Mouse (Mus musculus) c-Kit-positive CD71-positive TER-119-negative erythroid progenitor cells, embryonic 14.5 days (primary cell): ENCODE data around the gene Plxna2.

Experiments
- DNase-seq: peaks from one replicate; pipeline ENCODE4 v3.0.0-alpha.2; 2013; ENCODE audit warnings: low read depth

Plxna2 gene

DNA sequence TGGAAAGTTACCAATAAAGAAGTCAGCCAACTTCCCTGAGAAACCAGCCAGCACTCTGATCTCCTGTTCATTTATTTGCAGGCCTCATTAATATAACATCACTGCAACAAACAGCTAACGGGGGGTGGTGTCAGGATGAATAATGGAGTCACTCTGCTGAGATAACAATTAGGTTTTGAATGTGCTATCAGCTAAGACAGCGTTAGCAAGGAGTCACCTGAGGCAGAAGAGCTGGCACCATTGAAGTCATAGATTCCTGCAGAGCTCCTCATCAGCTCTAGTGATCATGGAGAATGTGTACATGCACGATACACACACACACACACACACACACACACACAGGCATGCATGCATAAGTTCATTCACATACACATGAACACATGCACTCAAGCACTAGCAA is 154.0 kb downstream of the Plxna2 start:
- DNase-seq, result no peak

DNA sequence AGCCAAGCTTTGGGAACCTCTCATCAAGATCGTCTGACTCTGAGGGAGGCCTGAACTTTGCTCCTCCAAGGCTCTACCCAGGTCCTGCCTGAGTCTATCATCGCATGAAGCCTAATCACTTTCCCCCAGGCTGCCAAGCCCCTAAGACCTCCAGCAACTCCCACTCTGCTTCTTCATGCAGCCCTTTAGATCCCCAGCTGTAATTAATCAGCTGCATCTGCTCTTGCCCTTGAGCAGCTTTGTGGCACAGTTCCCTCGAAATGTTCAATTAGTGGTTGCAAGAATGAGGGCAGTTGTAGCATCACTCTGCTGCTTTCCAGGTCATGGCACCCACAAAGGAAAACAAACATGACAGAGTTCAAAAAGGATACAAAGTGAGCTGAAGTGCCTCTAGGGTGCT is 155.9 kb downstream of the Plxna2 start:
- no peak for DNase-seq

DNA sequence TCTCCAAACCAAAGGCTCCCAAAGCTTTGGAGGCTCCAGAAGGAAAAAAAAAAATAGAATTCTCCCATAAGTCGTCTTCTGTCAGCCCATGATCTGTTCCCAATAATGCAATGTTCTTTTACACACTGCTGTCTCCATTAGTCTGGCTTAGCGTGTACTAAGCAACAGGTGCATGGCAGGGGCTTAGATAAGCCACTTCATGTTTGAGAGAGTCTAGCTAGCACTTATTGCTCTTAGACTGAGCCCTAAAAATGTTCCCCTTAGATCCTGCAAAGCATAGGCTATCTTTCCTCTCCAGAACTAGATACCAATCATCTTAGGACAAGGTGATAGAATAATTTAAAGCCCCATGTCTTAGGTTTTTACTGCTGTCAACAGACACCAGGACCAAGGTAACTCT is 156.3 kb downstream of the Plxna2 start:
- no peak for DNase-seq

DNA sequence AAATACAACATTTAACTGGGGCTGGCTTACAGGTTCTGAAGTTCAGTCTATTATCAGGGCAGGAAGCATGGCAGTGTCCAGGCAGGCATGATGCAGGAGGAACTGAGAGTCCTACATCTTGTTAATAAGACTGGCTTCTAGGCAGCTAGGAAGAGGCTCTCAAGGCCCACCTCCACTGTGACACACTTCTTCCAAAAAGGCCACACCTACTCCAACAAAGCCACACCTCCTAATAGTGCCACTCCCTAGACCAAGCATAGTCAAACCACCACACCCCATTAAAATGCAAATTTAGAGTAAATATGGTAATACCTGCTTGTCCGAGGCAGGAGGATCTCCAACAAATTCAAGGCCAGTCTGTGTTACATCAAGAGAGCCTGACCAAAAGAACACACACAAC is 156.7 kb downstream of the Plxna2 start:
- DNase-seq, result peak; percentile 49

DNA sequence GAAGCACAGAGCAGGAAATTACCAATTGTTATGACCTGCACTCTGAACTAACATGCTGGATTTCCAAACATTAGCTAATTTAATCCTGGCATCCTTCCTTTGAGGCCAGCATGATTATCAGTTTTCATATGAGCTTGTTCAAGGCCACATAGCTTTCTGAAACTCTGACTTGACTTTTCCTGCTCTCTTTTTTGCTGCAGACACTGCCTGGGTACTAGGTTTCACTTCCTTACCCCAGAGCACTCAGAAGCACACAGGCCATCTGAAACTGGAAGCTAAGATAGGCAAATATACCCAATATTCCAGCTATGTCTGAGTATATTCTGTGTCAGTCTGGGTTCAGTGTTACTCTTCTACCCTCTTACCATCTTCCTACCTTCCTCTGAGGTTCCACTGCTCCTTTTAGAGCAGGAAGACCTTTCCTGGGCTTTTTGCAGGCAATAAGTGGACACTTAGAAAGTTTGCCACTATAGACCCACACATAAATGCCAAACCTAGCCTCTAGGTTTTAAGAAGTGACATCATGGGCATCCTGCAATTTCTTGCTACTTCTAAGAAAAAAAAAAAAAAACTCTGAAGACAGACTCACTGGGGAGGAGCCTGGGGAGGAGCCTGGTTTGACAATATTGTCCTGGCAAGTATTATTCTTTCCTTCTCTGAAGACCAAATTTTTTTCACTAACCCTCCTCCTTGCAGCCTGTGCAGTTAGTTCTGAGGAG is 157.8 kb downstream of the Plxna2 start:
- no peak for DNase-seq

DNA sequence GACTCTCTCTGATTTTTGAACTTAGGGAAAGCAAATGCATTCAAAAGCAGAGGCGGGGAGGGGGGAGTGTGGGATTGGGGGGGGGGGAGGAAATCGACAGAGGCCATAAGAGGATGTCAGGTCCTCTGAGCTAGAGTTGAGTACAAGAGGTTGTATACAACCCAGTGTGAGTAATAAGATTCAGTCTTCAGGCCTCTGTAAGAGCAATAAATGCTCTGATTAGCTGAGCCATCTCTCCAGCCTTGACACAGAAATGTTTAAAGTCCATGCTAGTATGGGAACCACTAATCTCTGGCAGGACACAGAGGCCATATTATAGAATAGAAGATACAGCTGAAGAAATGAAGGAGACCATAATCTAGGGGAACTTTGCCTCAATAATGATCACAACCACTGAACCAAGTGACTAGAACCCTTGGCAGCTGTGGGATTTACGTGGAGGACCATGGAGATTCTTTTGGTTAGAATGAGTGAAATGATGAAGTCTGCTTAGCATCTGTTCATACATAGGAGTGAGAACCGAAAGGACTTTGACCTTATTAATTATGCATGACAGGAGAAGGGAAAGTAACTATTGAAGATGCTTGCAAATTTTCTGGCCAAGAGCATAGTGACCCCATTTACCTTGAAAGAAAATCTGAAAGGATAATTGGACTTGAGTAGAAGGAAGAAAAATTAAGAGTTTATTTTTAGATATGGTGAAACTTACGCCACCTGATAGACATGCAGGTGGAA is 158.7 kb downstream of the Plxna2 start:
- no peak for DNase-seq

DNA sequence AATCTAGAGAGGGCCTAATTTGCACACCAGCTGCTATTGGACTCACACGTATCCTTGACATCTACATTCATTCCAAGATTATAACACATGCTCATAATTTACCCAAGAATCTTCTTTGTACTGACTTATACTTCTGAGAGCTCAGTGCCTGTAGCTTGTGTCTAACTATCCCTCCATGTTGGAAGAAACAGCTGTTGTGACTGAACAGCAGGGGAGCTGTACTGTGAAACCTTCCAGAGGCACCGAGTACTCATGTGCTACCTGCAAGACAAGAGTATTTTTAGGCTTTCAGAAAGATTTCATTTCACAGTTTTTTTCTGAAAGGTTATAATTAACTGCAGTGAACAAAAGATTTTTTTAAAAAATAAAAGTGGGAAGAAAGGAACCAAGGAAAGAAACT is 159.6 kb downstream of the Plxna2 start:
- DNase-seq, result no peak

DNA sequence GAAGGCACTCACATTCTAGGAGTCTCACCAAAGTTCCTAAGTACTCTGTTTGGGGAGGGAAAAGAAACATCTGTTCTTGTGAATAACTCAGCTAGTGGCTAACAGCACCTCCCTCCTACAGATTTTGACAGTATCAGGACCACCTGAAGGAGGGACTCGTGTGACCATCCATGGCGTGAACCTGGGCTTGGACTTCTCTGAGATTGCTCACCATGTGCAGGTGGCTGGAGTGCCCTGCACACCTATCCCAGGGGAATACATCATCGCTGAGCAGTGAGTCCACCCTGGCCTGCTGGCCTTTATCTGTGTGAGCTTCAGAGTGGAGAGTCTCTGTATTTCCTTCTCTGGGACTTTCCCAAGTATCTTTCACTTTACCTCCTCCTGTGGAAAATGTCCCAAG is 162.4 kb downstream of the Plxna2 start:
- DNase-seq, result no peak

DNA sequence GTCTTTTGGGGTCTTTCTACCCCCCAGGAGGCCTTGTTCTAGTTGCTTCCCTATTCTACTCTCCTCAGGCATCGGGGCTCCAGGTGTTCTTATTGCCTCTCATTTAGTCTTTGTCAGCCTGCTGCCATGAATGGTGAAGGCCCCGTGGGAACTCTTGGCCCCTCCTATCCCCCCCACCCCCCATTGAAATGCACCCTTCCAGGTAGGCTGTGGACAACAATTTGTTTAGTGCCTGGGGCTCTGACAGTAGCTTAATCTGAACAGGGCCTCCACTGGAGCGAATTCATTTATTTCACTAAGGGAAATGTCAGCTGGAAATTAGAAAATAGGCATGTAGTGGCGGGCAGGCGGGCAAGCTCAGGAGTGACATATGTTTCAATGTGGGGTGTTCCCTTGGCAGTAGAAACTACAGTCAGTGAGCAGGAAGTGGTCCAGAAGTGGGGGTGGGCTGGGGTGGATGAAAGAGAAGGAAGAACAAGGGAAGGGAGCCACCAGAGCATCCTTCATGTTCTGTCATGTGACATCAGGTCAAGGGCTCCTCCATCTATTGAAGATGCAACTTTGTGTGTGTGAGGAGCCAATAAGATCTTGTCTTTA is 162.9 kb downstream of the Plxna2 start:
- no peak for DNase-seq

DNA sequence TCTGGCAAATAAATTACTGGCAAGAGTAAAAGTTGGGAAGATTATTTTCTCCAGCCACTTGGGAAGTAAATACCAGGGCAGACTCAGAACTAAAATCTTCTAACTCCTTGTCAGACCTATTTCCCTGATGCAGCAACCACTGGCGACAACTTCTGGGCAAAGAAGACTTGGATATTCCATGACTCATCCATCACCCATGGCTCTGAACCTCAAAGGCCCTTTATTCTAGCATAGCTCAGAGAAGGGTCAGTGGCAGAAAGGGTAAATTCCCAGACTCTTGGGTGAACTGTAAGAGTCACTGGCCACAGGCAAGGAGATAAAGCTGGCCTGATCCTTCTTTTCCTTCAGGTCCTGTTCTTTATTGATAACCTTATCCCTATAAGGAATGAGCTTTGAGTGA is 163.5 kb downstream of the Plxna2 start:
- DNase-seq, result no peak

DNA sequence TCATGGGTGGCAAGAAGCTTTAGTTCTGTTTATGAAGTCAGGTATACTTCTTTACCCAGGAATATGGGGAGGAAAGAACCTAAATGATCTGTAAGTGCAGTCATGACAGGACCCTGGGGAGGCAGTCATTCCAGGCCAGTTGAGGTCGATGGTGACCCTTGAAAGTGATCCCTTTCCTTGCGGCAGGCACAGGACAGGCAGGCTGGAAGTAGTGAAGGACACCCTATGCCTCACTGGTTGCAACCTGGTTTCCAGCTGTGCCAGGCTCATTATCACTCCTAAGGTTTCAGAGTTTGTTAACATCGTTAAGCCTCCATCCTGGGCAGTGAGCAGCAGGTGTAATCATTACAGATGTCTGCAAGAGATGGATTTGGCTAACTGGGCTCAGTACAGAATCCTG is 164.3 kb downstream of the Plxna2 start:
- no peak for DNase-seq

DNA sequence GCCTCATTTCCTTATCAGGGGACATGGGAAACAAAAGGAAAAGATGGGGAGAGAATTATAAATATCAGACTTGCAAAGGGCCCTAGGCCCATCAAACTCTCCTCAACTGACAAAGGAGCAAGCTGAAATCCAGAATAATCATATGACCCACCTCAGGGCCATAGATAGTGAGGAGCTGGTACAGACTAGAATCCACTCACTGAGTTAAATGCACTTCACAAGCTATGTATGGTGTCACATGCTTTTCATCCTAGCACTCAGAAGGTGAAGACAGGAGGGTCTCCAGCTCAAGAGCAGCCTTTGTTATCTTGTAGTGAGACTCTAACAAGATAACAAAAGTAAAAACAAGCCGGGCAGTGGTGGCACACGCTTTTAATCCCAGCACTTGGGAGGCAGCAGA is 169.6 kb downstream of the Plxna2 start:
- no peak for DNase-seq

DNA sequence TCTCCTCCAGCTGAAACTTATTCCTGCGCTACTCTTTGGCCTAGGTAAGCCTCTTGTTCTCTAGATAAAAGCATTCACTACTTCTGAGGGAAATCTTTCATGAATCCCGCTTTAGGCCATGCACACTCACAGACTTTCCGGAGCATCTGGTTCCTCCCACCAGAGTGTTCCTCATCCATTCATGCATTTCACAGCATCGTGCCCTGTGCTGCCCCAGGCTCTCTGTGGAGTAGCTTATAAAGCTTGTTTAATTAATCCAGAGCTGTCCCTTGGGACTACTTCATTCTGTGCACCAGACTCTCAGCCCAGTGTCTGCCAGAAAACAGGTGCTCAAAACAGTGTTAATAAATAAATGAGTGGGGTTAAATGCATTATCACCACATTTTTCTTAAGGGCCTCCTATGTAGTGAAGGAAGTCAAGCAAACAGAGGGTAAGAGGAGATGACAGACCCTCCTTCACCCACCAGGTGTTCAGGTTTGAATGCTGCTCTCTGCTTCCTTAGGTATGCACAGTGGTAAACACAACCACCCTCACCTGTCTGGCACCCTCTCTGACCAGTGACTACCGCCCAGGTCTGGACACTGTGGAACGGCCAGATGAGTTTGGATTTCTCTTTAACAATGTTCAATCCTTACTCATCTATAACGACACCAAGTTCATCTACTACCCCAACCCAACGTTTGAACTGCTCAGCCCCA is 175.4 kb downstream of the Plxna2 start:
- no peak for DNase-seq

DNA sequence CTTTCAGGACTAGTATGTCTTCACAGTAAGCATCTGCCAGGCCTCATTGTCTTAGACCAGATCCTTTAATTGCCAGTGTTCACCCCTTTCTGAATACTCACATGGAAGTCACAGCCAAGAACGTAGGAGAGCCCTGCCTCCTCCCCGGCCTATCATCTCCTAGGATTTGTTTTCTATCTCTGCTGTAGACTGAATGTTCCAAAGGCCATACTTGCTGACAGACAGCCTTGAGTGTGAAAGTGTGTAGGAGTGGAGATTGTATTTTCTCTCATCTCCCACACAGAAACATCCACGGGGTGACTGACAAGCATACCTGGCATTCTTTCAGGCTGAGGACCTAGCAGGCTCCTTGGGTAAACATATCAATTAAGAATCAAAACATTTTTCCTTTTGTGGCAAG is 177.3 kb downstream of the Plxna2 start:
- no peak for DNase-seq

DNA sequence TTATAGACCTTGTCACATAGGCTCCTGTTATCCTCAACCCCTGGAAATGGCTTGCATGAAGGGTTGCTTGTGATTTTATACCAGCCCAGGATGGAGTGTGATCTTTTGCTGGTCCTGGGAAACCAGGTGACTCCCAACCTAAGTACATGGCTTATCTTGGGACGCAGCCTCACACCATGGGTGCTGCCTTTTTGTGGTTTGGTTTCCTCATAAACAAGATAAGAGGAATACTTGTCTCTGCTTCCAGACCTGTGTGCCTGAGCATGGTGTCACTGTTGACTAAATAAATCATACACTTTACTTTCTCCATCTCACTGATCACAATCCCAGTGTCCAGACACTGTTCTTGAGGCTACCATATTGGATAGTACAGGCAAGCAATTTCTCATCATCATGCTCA is 179.8 kb downstream of the Plxna2 start:
- peak; percentile 46 for DNase-seq

DNA sequence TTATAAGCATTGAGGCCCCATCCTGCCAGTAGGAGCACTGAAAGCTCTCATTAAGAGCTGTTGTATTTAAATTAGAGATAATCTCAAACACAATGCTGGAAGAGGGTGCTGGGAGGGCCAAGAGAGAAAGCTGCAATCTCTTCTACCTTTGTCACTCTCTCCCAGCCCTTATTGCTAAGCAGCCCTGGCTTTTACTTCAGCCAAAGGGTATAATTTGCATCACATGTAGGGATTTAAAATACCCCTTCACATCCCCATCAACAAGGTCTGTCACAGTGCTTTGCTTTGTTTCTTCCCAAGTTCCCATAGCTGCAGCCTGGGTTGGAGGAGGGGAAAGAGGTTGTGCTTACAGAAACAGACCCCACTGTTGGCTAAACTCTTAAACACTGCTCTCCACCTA is 180.5 kb downstream of the Plxna2 start:
- no peak for DNase-seq

DNA sequence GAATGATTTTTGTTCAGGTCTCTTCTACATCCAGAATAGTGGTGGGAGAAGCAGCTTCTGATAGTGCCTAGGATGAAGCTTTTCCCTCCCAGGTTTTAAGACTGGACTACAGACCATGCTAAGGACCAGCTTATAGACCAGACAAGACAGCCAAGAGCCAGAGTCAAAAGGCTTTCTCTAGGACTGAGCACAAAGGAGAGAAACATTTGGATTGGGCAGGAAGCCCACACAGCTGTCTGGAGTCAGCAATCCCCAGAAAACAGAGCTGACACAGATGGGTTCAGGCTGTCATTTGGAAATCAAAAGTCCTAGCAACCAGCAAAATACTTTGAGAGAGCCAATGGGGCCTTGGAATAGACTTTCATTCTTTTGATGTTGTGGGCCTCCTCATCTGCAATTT is 190.2 kb downstream of the Plxna2 start:
- no peak for DNase-seq

DNA sequence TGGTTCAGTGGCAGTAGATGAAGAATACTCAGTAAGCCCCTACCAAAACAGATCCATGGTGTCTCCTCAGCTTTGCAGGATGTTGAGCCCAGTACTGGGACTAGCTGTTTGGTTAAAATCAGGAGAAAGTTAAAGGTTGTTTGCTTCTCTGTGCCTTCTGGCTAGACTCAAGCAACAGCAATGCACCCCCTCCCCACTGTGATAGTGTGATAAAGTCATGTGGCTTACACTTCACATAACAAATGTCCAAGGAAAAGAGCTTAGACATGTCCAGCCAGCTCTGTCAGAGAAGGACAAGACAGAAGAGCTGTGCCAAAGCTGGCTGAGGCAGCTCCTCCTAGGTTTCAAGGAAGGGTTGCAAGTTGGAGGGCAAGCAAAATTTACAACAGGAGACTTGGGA is 190.7 kb downstream of the Plxna2 start:
- no peak for DNase-seq

DNA sequence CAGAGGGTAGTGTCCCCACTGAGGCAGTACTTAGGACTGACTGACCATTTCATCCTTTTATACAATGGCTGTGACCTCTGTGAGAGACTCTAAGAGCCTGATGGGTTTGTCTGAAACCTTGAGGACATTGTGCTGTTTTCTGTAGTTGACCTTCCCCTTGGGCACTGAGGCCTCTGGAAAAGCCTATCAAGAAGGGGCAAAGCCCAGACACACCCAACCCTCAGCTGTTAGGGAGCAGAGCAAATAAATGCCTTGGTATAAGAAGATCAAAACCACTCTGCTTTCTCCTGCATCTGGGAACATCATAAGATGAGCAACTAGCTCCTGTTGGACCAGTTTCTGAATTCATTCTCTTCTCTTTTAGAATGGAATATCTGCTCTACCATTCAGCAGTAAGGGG is 191.6 kb downstream of the Plxna2 start:
- DNase-seq, result no peak

DNA sequence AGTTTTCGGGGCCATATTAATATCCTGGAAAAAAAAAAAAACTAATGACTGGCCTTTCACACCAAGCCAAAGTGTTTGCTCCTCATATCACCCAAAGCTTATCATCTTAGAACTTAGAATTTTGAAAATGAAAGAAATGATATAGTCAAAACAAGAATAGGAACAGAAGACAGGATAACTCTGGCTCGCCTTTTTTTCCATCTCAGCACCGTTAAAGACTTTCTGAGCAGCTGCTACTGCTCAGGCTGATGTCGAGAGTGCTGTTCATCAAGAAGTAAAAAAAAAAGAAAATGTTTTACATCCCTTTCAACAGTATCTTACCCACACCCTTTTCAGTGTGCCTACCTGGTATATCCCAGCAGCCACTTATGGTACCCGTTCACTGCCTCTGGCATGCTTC is 196.2 kb downstream of the Plxna2 start:
- no peak for DNase-seq

DNA sequence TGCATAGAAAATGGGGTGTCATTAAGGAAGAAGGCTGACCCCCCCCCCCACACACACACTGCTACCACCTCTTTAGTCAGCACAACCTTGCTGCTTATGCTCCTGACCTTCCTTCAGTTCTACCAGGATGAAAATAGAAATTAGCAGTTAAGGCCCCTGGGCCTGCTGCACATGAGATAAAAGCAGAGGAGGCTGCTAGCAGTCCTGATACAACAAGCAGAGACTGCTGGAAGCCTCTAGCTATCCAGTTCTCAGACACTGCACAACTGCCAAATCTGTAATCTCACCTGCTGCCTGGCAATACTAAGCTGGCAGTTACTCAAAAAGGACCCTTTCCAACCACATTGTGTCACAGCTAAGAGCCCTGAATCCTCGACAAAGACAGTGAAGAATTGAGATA is 197.5 kb downstream of the Plxna2 start:
- peak; percentile 56 for DNase-seq

DNA sequence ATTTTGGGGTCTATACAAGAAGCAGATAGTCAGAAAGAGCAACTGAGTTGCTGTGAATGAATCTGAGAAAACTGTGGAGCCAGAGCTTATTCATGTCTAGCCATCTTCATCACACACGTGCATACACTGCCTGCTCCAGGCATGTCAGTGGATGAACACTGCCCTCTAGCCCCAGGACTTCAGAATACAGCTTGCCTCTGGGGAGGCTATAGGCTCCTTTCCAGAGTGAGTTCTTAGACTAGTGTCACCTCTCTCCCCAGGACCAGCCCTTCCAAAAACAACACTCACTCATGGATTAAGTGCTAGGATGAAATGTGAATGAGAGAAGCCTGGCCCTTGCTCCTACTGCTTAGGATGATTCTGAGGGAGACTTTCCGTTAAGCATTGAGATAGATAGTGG is 198.9 kb downstream of the Plxna2 start:
- DNase-seq, result peak; percentile 83

DNA sequence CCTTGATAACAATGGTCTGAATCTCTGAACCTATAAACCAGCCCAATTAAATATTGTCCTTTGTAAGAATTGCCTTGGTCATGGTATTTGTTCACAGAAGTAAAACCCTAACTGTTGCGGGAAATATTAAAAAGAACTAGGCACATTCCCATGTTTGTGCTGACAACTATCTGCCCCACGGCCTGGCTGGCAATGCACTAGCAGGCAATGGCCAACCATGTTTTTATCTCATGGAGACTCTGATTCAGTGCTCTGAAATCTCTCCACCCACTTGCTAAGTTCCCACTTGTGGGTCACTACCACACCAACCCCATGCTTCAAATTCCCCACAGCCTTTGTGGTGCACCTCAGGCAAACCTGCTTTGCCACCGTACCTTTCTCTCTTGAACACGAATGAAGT is 202.9 kb downstream of the Plxna2 start:
- DNase-seq, result no peak
